24 mouse cellular contexts compared by ENCODE assay signal in the genomic region with DNA sequence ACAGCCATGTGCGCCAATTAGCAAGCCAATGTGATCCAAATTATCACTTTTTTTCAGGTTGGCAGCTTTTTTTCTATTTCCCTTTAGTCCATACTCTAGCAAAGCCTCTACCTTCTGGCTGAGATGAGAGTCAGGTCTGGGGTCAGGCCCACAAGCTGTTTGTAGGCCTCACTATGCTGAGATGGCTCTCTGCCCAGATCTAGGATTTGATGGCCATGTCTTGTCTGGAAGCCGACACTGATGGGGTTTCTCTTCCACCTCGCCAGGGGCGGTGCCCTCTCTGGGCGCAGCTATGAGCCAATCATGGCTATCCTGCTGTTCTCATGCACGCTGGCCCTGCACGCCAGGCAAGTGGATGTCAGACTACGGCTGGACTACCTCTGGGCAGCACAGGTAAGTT. TPM values are rescaled to one million over a fixed set of nuclear protein-coding genes. Genes with fewer than 3 reads are reported as not detected.
A peak's percentile ranks its signal among the peaks of the same experiment; 100 is the strongest.
DNase-seq lines count a peak whose midpoint lies in the region; ATAC-seq and TF ChIP-seq lines count a peak whose summit lies in the region.
"Had no signal": no experiment of that assay in that cellular context is flagged by ENCODE, and none has a peak within 500 bp of the region (broad histone marks: within the 10 kb centered on the region; RNA-seq: fewer than 3 reads in every experiment).

No protein-coding gene starts in this region.

- no peak overlapping the region for H3K9ac ChIP-seq in forebrain, embryonic 15.5 days (replicated peaks)
- H3K9ac ChIP-seq in forebrain, embryonic 11.5 days (ENCODE audit: low read length), result no peak overlapping the region
- no peak overlapping the region for H3K9ac ChIP-seq in midbrain, postnatal 0 days (replicated peaks; ENCODE audit: low read length, poor library complexity, severe bottlenecking)
- no peak overlapping the region for H3K9ac ChIP-seq in midbrain, embryonic 15.5 days
- H3K9ac ChIP-seq: heart, embryonic 15.5 days; liver, embryonic 13.5 days; neural tube, embryonic 13.5 days had no signal

- DNase-seq in forebrain, embryonic 11.5 days (ENCODE audit: low spot score), result no peak
- DNase-seq in midbrain, postnatal 0 days (ENCODE audit: low spot score), result peak; percentile 77
- DNase-seq in cerebellum, adult 9-10 months, result peak; percentile 86
- DNase-seq in right cerebral cortex, postnatal 10 days (ENCODE audit: low spot score in 2 of 2), result no peak
- DNase-seq: adrenal gland, postnatal 36 days; gastrocnemius, postnatal 14 days; heart, adult 2 months; liver, embryonic 13.5 days; lung, postnatal 14 days; retina, postnatal 1 day had no signal

- H3K9me3 ChIP-seq in forebrain, embryonic 15.5 days, result no peaks in the 10 kb centered on the region
- H3K9me3 ChIP-seq in forebrain, embryonic 11.5 days (ENCODE audit: control insufficient read depth, low read length), result no peaks in the 10 kb centered on the region
- no peaks in the 10 kb centered on the region for H3K9me3 ChIP-seq in midbrain, postnatal 0 days (ENCODE audit: low read length)
- H3K9me3 ChIP-seq in midbrain, embryonic 15.5 days, result no peaks in the 10 kb centered on the region
- H3K9me3 ChIP-seq: heart, embryonic 15.5 days; liver, embryonic 13.5 days; neural tube, embryonic 13.5 days had no signal

- no peaks in the 10 kb centered on the region for H3K36me3 ChIP-seq in forebrain, embryonic 15.5 days
- H3K36me3 ChIP-seq in forebrain, embryonic 11.5 days (ENCODE audit: control insufficient read depth, insufficient read depth, low read length), result no peaks in the 10 kb centered on the region
- peaks cover 47% of the 10 kb centered on the region for H3K36me3 ChIP-seq in midbrain, postnatal 0 days (ENCODE audit: insufficient read depth, low read length)
- no peaks in the 10 kb centered on the region for H3K36me3 ChIP-seq in midbrain, embryonic 15.5 days (replicated peaks)
- H3K36me3 ChIP-seq: heart, embryonic 15.5 days; liver, embryonic 13.5 days had no signal

- ATAC-seq in forebrain, embryonic 15.5 days (replicated peaks), result peak; percentile 42; the same call in 1 of the 2 replicates
- no peak for ATAC-seq in forebrain, embryonic 11.5 days (replicated peaks; ENCODE audit: low FRiP score)
- no peak for ATAC-seq in midbrain, postnatal 0 days (ENCODE audit: low FRiP score)
- no peak for ATAC-seq in midbrain, embryonic 15.5 days (replicated peaks)
- ATAC-seq in activated CD4-positive, CD25-positive, alpha-beta regulatory T cell, adult 4 months, result no peak
- ATAC-seq: intestine, postnatal 0 days had no signal

- no peaks in the 10 kb centered on the region for H3K4me1 ChIP-seq in forebrain, embryonic 15.5 days
- H3K4me1 ChIP-seq in forebrain, embryonic 11.5 days (replicated peaks; ENCODE audit: control insufficient read depth, insufficient read depth, low read length), result no peaks in the 10 kb centered on the region
- no peaks in the 10 kb centered on the region for H3K4me1 ChIP-seq in midbrain, postnatal 0 days (ENCODE audit: insufficient read depth, low read length)
- no peaks in the 10 kb centered on the region for H3K4me1 ChIP-seq in midbrain, embryonic 15.5 days
- H3K4me1 ChIP-seq: heart, embryonic 15.5 days; neural tube, embryonic 13.5 days had no signal

- no peak overlapping the region for H3K4me3 ChIP-seq in forebrain, embryonic 15.5 days
- H3K4me3 ChIP-seq in forebrain, embryonic 11.5 days (ENCODE audit: low read depth, low read length), result no peak overlapping the region
- no peak overlapping the region for H3K4me3 ChIP-seq in midbrain, postnatal 0 days (ENCODE audit: low read depth, low read length)
- H3K4me3 ChIP-seq in midbrain, embryonic 15.5 days, result no peak overlapping the region
- H3K4me3 ChIP-seq: heart, adult 2 months; heart, embryonic 15.5 days; liver, embryonic 13.5 days; neural tube, embryonic 13.5 days had no signal

- no peak overlapping the region for H3K27ac ChIP-seq in forebrain, embryonic 15.5 days (replicated peaks)
- H3K27ac ChIP-seq in forebrain, embryonic 11.5 days (ENCODE audit: low read depth, low read length), result no peak overlapping the region
- H3K27ac ChIP-seq in midbrain, postnatal 0 days (ENCODE audit: low read depth, low read length), result no peak overlapping the region
- no peak overlapping the region for H3K27ac ChIP-seq in midbrain, embryonic 15.5 days
- H3K27ac ChIP-seq: heart, adult 2 months; heart, embryonic 15.5 days; kidney, postnatal 0 days; liver, embryonic 13.5 days; neural tube, embryonic 13.5 days had no signal

- 83% methylated on average over 8 of the region's 8 CpGs for WGBS in forebrain, embryonic 15.5 days
- 93% methylated on average over 8 of the region's 8 CpGs for WGBS in forebrain, embryonic 11.5 days
- WGBS in midbrain, postnatal 0 days, result 85% methylated on average over 8 of the region's 8 CpGs
- WGBS in midbrain, embryonic 15.5 days, result 89% methylated on average over 8 of the region's 8 CpGs

- TF ChIP-seq CTCF in midbrain, postnatal 0 days (IDR thresholded peaks at IDR 0.05), result no peak

- no peak overlapping the region for H3K4me2 ChIP-seq in forebrain, embryonic 15.5 days (replicated peaks)
- no peak overlapping the region for H3K4me2 ChIP-seq in forebrain, embryonic 11.5 days (ENCODE audit: low read depth, low read length, severe bottlenecking)
- H3K4me2 ChIP-seq in midbrain, postnatal 0 days (ENCODE audit: low read depth, low read length, poor library complexity, severe bottlenecking), result no peak overlapping the region
- H3K4me2 ChIP-seq in midbrain, embryonic 15.5 days, result no peak overlapping the region
- H3K4me2 ChIP-seq: heart, embryonic 15.5 days; liver, embryonic 13.5 days; neural tube, embryonic 13.5 days had no signal

- no peaks in the 10 kb centered on the region for H3K27me3 ChIP-seq in forebrain, embryonic 15.5 days
- no peaks in the 10 kb centered on the region for H3K27me3 ChIP-seq in forebrain, embryonic 11.5 days (ENCODE audit: control insufficient read depth, insufficient read depth, low read length)
- H3K27me3 ChIP-seq in midbrain, postnatal 0 days (ENCODE audit: insufficient read depth, low read length), result no peaks in the 10 kb centered on the region
- no peaks in the 10 kb centered on the region for H3K27me3 ChIP-seq in midbrain, embryonic 15.5 days (replicated peaks)
- H3K27me3 ChIP-seq: heart, embryonic 15.5 days; liver, embryonic 13.5 days; neural tube, embryonic 13.5 days had no signal

RNA-seq across cellular contexts. Expression of gene Gm11985, which starts 37.9 kb away (rescaled TPM):
- polyA plus RNA-seq in forebrain, embryonic 15.5 days (2015; fragmentation: Nextera tagmentation; extraction: Ambion mirVana), result not detected in 2 replicates
- polyA plus RNA-seq in forebrain, embryonic 11.5 days (2014; fragmentation: Nextera tagmentation; extraction: Ambion mirVana), result not detected in 2 replicates
- not detected in 2 replicates for total RNA-seq in midbrain, postnatal 0 days (2014; rRNA removed)
- polyA plus RNA-seq in midbrain, postnatal 0 days (2015; fragmentation: Nextera tagmentation; extraction: Ambion mirVana), result not detected in 2 replicates
- polyA plus RNA-seq in midbrain, embryonic 15.5 days (2015; fragmentation: Nextera tagmentation; extraction: Ambion mirVana), result not detected in 2 replicates
- not detected for polyA plus RNA-seq in activated CD4-positive, CD25-positive, alpha-beta regulatory T cell, adult 4 months (2017; shearing (Covaris generic))
- total RNA-seq: adrenal gland, postnatal 36 days; CH12.LX; gastrocnemius, postnatal 14 days; heart, adult 2 months; hematopoietic stem cell, adult 5-6 weeks; layer of hippocampus, adult 8-10 months; left cerebral cortex, adult 18-20 months; megakaryocyte-erythroid progenitor cell, adult 5-6 weeks had no signal
- polyA plus RNA-seq: heart, adult 2 months; heart, embryonic 15.5 days; intestine, postnatal 0 days; kidney, postnatal 0 days; limb, embryonic 11.5 days; liver, embryonic 13.5 days; neural tube, embryonic 13.5 days; small intestine, adult 2 months had no signal

RNA-seq across cellular contexts. Expression of gene Igfbp1, which starts 47.1 kb away (rescaled TPM):
- 0.14 TPM in 1 of 2 replicates, not detected in the other for polyA plus RNA-seq in forebrain, embryonic 15.5 days (2015; fragmentation: Nextera tagmentation; extraction: Ambion mirVana)
- polyA plus RNA-seq in forebrain, embryonic 11.5 days (2014; fragmentation: Nextera tagmentation; extraction: Ambion mirVana), result 0.16 and 0.17 TPM in 2 replicates
- total RNA-seq in midbrain, postnatal 0 days (2014; rRNA removed), result not detected in 2 replicates
- 0.11 TPM in 1 of 2 replicates, not detected in the other for polyA plus RNA-seq in midbrain, postnatal 0 days (2015; fragmentation: Nextera tagmentation; extraction: Ambion mirVana)
- 0.37 TPM in 1 of 2 replicates, not detected in the other for polyA plus RNA-seq in midbrain, embryonic 15.5 days (2015; fragmentation: Nextera tagmentation; extraction: Ambion mirVana)
- not detected for polyA plus RNA-seq in activated CD4-positive, CD25-positive, alpha-beta regulatory T cell, adult 4 months (2017; shearing (Covaris generic))
- total RNA-seq: CH12.LX; gastrocnemius, postnatal 14 days; heart, adult 2 months; hematopoietic stem cell, adult 5-6 weeks; layer of hippocampus, adult 8-10 months; left cerebral cortex, adult 18-20 months; megakaryocyte-erythroid progenitor cell, adult 5-6 weeks had no signal
- polyA plus RNA-seq: heart, adult 2 months had no signal

Comparison
In these comparisons a context has a peak if more than half of its experiments do, and no peak if none do; other contexts are left out.
1. DNase-seq: peak in midbrain, postnatal 0 days (single experiment) and cerebellum, adult 9-10 months (single experiment); none in forebrain, embryonic 11.5 days (single experiment) and right cerebral cortex, postnatal 10 days (0 of 2).